Mouse (Mus musculus) neural tube, embryonic 12.5 days (tissue): Measurements from ENCODE around the gene Ccr3. TPM values are rescaled to one million over a fixed set of nuclear protein-coding genes. Genes with fewer than 3 reads are reported as not detected.

Experiments used
- ATAC-seq: fragments of 200-750 bp; cut with Nextera tagmentation; 2 replicates; pipeline ENCODE4 v1.8.0; 2017; ENCODE audit warnings: low read depth, mild to moderate bottlenecking, moderate TSS enrichment, moderate library complexity; ENCODE audit not compliant: low FRiP score
- H3K27ac ChIP-seq: fragments of 300-500 bp; sonication (generic); 2 replicates; pipeline ENCODE4 v1.5.1; 2016
- H3K27me3 ChIP-seq: fragments of 300-500 bp; sonication (generic); replicated peaks from 2 replicates; pipeline ENCODE4 v1.6.1; 2016; ENCODE audit warnings: mild to moderate bottlenecking
- H3K36me3 ChIP-seq: fragments of 300-500 bp; sonication (generic); 2 replicates; pipeline ENCODE4 v1.6.1; 2016; ENCODE audit warnings: mild to moderate bottlenecking
- H3K4me1 ChIP-seq: fragments of 300-500 bp; sonication (generic); 2 replicates; pipeline ENCODE4 v1.6.1; 2016
- H3K4me2 ChIP-seq: fragments of 300-500 bp; sonication (generic); replicated peaks from 2 replicates; pipeline ENCODE4 v1.6.1; 2016; ENCODE audit warnings: mild to moderate bottlenecking
- H3K4me3 ChIP-seq: fragments of 300-500 bp; sonication (generic); 2 replicates; pipeline ENCODE4 v1.5.1; 2016
- H3K9ac ChIP-seq: fragments of 300-500 bp; sonication (generic); 2 replicates; pipeline ENCODE4 v1.6.1; 2016; ENCODE audit warnings: mild to moderate bottlenecking
- H3K9me3 ChIP-seq: fragments of 300-500 bp; sonication (generic); 2 replicates; pipeline ENCODE4 v1.6.1; 2016; ENCODE audit warnings: mild to moderate bottlenecking
- WGBS: fragments of 180-500 bp; shearing (Covaris S2); methylation state at CpG from one replicate; pipeline ENCODE4 v1.1.7; 2016; 5-methylcytosine and 5-hydroxymethylcytosine counted together
- polyA plus RNA-seq: library from polyadenylated mRNA; unstranded; fragments of >200 nt; fragmentation: Nextera tagmentation; extraction: Ambion mirVana; gene quantifications from 2 replicates; pipeline ENCODE4 v1.2.1, GENCODE M21; 2016

The Ccr3 gene
- polyA plus RNA-seq, 1 experiment from 2014 or later: not detected

DNA sequence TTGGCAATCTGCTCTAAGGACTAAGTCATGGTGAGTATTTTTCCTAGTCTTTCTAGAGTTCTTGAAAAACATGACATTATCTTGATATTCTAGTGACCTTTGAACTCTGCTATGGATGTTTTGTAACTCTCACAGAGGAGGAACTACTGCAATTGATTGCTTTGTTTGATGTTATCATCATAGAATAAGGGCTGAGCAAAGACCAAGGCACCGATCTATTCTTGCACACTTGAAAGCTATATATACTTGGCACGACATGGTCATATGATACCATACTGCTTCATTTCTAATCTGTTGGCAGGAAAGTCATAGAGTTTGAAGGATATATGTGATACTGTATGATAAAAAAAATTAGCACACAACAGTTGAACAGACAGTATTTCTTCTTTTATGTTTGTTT, 22.0 kb upstream of the Ccr3 start:
- Histone ChIP-seq H3K36me3 (no peaks in the 10 kb centered on the region), H3K9me3 (no peaks in the 10 kb centered on the region), H3K4me1 (no peaks in the 10 kb centered on the region), H3K4me2 (no peak overlapping the region), H3K27me3 (no peaks in the 10 kb centered on the region), H3K4me3 (no peak overlapping the region), H3K27ac (no peak overlapping the region), H3K9ac (no peak overlapping the region)
- ATAC-seq: no peak
- WGBS: 94% methylated on average over 2 of the region's 2 CpGs

DNA sequence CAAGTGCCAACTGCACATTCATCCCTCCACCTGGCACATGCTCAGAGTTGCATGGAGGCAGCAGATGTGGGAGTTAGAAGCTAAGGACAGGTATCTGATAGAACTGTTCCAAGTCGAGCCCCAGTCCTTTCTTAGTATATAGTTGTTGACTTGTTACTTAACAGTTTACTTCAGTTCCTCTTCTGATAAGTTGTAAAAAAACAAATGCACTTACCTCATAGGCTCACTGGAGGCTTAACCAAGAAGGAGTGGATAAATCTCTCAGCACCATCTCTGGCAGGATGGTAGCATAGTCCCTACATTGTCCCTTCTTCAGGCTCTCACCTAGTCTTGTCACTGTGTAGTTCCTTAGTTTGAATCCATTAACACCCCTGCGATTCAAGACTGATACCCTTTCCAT, 9.1 kb upstream of the Ccr3 start:
- Histone ChIP-seq H3K4me3 (no peak overlapping the region), H3K9ac (no peak overlapping the region), H3K4me1 (no peaks in the 10 kb centered on the region), H3K4me2 (no peak overlapping the region), H3K27me3 (no peaks in the 10 kb centered on the region), H3K9me3 (no peaks in the 10 kb centered on the region), H3K27ac (no peak overlapping the region), H3K36me3 (no peaks in the 10 kb centered on the region)
- no peak for ATAC-seq
- WGBS: 74% methylated on average over 2 of the region's 2 CpGs

DNA sequence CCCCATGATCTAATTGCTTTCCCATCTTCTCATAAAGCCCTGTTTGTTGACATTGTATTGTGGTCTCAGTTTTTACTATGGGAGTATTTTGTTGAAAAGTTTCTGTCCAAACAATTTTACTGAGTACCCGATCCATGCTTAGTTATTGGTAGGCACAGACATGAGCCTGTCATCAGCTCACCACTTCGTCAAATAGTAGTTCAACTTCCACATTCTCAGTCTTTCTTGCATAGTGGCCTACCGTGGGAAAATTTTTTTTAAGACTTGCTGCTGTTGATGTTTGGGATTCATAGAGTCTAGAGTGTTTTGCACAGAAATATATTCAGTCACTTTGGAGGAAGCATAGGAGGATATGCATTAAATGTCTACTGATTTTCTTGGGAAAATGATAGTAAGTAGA, 8.5 kb upstream of the Ccr3 start:
- no peak overlapping the region for H3K4me2 ChIP-seq
- WGBS: 89% methylated on average over 3 of the region's 3 CpGs
- H3K4me1 ChIP-seq: no peaks in the 10 kb centered on the region
- no peak overlapping the region for H3K9ac ChIP-seq
- no peak overlapping the region for H3K4me3 ChIP-seq
- H3K36me3 ChIP-seq: no peaks in the 10 kb centered on the region
- ATAC-seq: no peak
- H3K27ac ChIP-seq: no peak overlapping the region
- no peaks in the 10 kb centered on the region for H3K9me3 ChIP-seq
- H3K27me3 ChIP-seq: no peaks in the 10 kb centered on the region

DNA sequence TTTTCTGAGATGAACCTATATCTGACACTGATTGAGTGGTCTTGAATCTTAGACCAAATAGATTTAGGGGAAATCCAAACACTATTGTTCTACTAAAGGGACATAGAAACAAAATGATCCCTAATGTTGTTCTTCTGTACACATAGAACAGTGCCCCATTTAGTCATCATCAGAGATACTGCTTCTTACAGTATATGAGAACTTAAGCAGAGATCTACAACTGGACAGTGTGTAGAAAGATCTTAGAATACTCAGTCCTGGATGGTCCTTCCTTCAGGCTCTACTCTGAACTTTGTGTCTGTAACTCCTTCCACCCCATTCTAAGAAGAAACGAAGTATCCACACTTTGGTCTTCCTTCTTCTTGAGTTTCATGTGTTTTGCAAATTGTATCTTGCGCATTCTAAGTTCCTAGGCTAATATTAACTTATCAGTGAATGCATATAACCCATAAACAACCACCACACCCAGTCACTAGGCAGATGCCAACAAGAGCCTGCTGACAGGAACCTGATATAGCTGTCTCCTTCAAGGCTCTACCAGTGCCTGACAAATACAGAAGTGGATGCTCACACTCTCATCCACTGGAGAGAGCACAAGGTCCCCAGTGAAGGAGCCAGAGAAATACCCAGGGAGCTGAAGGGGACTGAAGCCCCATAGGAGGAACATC, 6.7 kb upstream of the Ccr3 start:
- H3K9me3 ChIP-seq: no peaks in the 10 kb centered on the region
- no peaks in the 10 kb centered on the region for H3K36me3 ChIP-seq
- H3K27ac ChIP-seq: no peak overlapping the region
- H3K9ac ChIP-seq: no peak overlapping the region
- 71% methylated on average over 2 of the region's 2 CpGs for WGBS
- ATAC-seq: no peak
- H3K4me2 ChIP-seq: no peak overlapping the region
- H3K27me3 ChIP-seq: no peaks in the 10 kb centered on the region
- H3K4me3 ChIP-seq: no peak overlapping the region
- no peaks in the 10 kb centered on the region for H3K4me1 ChIP-seq

DNA sequence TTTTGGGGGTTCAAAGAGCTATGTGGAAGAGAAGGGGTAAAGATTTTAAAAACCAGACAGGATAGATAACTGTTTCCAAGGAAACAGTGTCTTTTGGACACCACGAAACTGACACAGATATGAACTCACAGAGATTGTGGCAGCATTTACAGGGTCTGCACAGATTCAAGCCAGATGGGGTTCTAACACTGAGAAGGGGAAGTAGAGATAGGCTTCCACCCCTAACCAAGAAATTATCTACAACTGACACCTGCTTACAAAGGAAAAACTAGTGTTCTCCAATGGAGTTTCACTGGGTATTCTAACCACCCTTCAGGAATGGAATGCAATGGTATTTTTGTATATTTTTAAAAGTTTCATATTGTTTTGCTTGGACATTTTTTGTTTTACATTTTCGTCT, 5.7 kb upstream of the Ccr3 start:
- Histone ChIP-seq H3K4me2 (no peak overlapping the region), H3K9ac (no peak overlapping the region), H3K27ac (no peak overlapping the region), H3K4me1 (no peaks in the 10 kb centered on the region), H3K27me3 (no peaks in the 10 kb centered on the region), H3K4me3 (no peak overlapping the region), H3K36me3 (no peaks in the 10 kb centered on the region), H3K9me3 (no peaks in the 10 kb centered on the region)
- no peak for ATAC-seq
- WGBS: 80% methylated on average over 2 of the region's 2 CpGs

DNA sequence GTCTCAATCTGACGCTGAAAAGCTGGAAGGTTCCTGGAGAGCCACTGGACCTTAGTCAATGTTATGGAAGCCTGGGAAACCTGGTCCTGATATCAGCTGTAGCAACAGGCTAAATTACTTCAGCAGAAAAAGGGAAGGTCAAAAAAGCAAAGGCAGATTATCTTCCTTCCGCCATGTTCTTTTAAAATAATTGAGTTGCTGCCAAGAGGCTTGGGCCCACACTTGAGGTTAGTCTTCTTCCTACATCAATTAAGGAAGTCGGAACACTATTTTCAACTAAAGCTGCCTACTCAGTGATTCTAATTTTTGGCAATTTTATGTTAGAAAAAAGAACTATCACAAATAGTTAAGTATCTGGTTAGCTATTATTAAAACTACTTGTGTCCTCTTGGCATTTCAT, 1.9 kb upstream of the Ccr3 start:
- H3K27me3 ChIP-seq: no peaks in the 10 kb centered on the region
- no peaks in the 10 kb centered on the region for H3K36me3 ChIP-seq
- no peak overlapping the region for H3K9ac ChIP-seq
- ATAC-seq: no peak
- no peaks in the 10 kb centered on the region for H3K4me1 ChIP-seq
- H3K9me3 ChIP-seq: no peaks in the 10 kb centered on the region
- H3K4me2 ChIP-seq: no peak overlapping the region
- H3K27ac ChIP-seq: no peak overlapping the region
- 91% methylated on average over 3 of the region's 3 CpGs for WGBS
- no peak overlapping the region for H3K4me3 ChIP-seq

DNA sequence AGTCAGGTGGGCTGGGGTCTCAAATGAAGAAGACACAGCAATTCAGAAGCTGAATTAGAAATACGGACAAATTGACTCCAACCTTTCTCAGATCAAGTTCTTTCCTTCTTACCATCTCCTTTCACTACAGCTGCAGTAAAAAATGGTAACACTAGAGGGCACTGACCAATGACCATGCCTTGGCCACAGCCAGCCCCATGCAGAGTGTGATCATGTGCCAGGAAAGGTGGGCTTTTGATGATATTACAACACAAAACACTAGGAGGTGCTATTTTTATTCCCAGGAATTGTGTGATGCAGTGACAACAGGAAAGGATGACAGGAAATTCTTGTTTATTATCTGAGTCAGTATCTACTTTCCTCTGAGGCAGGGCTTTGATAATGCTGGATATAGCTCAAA, 11.6 kb downstream of the Ccr3 start:
- Histone ChIP-seq H3K4me2 (no peak overlapping the region), H3K27me3 (no peaks in the 10 kb centered on the region), H3K27ac (no peak overlapping the region), H3K4me3 (no peak overlapping the region), H3K36me3 (no peaks in the 10 kb centered on the region), H3K9me3 (no peaks in the 10 kb centered on the region), H3K4me1 (no peaks in the 10 kb centered on the region), H3K9ac (no peak overlapping the region)
- no peak for ATAC-seq
- 50% methylated on average over 1 of the region's 1 CpGs for WGBS

DNA sequence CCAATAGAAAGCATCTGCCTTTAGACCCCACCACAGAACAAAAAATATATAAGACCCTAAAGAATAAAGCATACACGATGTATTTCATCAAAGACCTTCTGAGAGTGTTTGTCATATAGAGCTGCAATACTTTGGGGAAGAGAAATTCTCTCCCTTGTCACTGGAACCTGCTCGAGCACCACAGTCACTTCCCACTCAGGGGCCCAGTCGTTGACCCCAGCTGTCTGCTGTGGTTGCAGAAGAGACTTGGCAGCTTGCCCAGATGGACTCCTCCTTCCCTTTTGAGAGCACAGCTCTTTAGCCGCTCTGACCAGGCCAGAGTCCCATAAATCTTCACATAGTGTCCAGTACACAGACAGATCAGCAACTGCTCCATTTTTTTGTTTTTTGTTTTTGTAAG, 15.9 kb downstream of the Ccr3 start:
- 30% methylated on average over 4 of the region's 4 CpGs for WGBS
- H3K9me3 ChIP-seq: no peaks in the 10 kb centered on the region
- no peak overlapping the region for H3K9ac ChIP-seq
- no peaks in the 10 kb centered on the region for H3K27me3 ChIP-seq
- no peak overlapping the region for H3K4me2 ChIP-seq
- H3K27ac ChIP-seq: no peak overlapping the region
- H3K36me3 ChIP-seq: no peaks in the 10 kb centered on the region
- no peaks in the 10 kb centered on the region for H3K4me1 ChIP-seq
- no peak overlapping the region for H3K4me3 ChIP-seq
- peak; percentile 33; the same call in 1 of the 2 replicates for ATAC-seq

DNA sequence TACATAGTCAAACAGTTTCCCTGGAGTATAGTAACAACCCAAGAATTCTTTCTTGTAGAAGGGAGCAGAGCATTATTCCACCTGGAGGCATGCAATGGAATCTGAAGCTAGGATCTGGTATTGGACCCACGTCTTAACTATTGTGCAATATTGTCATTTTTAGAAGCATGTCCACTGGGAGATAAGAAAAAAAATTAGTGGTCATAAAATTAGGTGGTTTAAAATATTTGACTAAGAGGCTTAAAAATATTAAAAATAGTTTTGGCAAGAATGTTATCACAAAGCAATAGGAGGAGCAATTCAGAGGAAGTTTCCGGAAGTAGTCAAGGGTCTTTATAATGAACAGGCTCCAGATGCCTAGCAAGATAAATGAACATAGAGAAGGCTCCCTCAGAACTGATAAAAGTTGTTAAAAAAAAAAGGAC, 16.4 kb downstream of the Ccr3 start:
- Histone ChIP-seq H3K27ac (no peak overlapping the region), H3K9ac (no peak overlapping the region), H3K4me3 (no peak overlapping the region), H3K4me2 (no peak overlapping the region), H3K36me3 (no peaks in the 10 kb centered on the region), H3K9me3 (no peaks in the 10 kb centered on the region), H3K4me1 (no peaks in the 10 kb centered on the region), H3K27me3 (no peaks in the 10 kb centered on the region)
- WGBS: 73% methylated on average over 2 of the region's 2 CpGs
- peak; percentile 37; the same call in 1 of the 2 replicates for ATAC-seq

DNA sequence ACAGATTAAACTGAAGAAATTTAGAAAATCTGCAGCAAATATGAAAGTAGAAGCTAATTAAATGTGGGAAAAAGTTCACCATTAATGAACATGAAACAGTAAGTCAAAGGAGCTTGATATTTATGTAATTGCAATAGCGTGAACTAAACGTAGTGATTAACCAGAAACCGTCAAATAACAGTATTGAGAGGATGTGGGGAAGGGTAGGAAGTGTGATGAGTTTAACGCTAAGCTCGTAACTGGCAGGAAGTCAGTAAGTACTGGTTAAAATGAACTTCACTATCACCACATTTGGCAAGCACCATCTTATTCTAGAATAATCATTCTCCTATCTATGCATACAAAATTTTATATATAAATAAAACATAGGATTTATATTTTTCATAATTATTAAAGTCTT, 17.2 kb downstream of the Ccr3 start:
- H3K9me3 ChIP-seq: no peaks in the 10 kb centered on the region
- no peaks in the 10 kb centered on the region for H3K4me1 ChIP-seq
- no peak overlapping the region for H3K27ac ChIP-seq
- no peak for ATAC-seq
- H3K4me3 ChIP-seq: no peak overlapping the region
- no peaks in the 10 kb centered on the region for H3K27me3 ChIP-seq
- H3K4me2 ChIP-seq: no peak overlapping the region
- 88% methylated on average over 5 of the region's 5 CpGs for WGBS
- H3K9ac ChIP-seq: no peak overlapping the region
- no peaks in the 10 kb centered on the region for H3K36me3 ChIP-seq

DNA sequence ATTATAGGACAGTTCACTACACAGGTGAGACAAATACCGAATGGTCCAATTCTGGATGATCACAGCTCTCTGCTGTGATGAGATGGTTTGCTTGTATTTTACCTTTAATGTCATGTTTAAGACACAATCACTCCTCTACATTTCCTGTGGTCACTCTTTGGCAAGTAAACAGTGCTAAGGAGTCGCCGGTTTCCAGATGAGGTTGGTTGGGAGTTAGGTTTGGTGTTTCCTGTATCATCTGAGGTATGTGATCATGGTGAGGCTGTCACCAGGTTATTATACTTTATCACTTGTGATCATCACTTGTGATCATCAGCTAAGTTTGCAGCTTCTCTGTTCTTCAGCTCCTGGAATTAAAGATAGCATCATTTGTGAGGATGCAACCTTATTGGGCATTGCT, 19.2 kb downstream of the Ccr3 start:
- Histone ChIP-seq H3K4me2 (no peak overlapping the region), H3K36me3 (no peaks in the 10 kb centered on the region), H3K27ac (no peak overlapping the region), H3K9me3 (no peaks in the 10 kb centered on the region), H3K4me3 (no peak overlapping the region), H3K4me1 (no peaks in the 10 kb centered on the region), H3K27me3 (no peaks in the 10 kb centered on the region), H3K9ac (no peak overlapping the region)
- 89% methylated on average over 3 of the region's 3 CpGs for WGBS
- ATAC-seq: no peak

DNA sequence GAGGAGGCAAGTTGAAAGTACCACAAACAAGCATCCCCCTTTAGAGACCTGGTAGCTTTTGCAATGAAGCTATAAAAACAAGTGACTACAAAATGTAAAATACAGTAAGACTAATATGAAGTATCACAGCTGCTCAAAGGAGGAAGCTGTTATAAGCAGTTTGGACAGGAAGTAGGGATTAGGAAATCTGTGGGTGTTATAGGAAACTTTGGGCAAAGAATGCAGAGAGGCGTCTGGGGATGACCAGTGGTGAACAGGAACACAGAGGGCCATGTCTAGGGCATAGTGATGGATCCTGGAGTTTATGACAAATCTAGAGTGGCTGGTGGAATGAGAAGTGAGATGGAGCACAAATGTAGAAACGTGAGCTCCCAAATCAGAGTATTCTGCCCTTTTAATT, 31.8 kb downstream of the Ccr3 start:
- Histone ChIP-seq H3K27me3 (no peaks in the 10 kb centered on the region), H3K4me1 (no peaks in the 10 kb centered on the region), H3K36me3 (no peaks in the 10 kb centered on the region), H3K9ac (no peak overlapping the region), H3K4me2 (no peak overlapping the region), H3K9me3 (no peaks in the 10 kb centered on the region), H3K4me3 (no peak overlapping the region), H3K27ac (no peak overlapping the region)
- no peak for ATAC-seq
- WGBS: 77% methylated on average over 2 of the region's 2 CpGs

DNA sequence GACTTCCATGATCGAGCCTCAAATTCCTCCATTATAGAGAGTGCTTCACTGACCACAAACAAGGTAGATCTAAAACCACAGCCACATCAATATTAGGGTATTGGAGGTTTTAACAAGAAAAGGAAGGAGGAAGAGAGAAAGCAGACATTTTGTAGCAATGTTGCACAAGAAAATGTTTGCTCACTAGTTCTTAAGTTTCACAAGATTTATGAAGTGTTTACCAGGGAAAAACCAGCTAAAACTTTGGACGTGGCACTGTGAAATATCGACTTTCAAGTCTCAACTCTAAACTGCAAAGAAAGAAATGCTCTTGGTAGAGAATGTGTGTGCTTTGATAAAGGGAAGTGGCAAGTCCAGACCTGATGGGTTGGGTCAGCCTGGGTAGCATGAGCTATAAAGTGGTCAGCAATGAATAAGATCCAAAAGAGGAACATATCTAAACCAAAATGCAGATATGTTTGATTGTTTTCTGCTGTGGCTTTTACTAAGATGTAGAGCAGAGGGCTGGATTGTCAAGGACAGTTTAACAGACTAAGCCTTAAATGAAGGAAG, 34.5 kb downstream of the Ccr3 start:
- H3K9ac ChIP-seq: no peak overlapping the region
- H3K4me3 ChIP-seq: no peak overlapping the region
- whole genome bisulfite sequencing: 81% methylated on average over 3 of the region's 3 CpGs
- H3K36me3 ChIP-seq: no peaks in the 10 kb centered on the region
- no peaks in the 10 kb centered on the region for H3K4me1 ChIP-seq
- H3K27me3 ChIP-seq: no peaks in the 10 kb centered on the region
- no peak overlapping the region for H3K27ac ChIP-seq
- no peak overlapping the region for H3K4me2 ChIP-seq
- no peaks in the 10 kb centered on the region for H3K9me3 ChIP-seq
- no peak for ATAC-seq
